Mouse (Mus musculus) neural tube, embryonic 13.5 days (tissue): ENCODE measurements at regions not wholly inside any gene's neighbourhood (a gene's known extent, or its start where the extent isn't known, plus 50 kb on each side); places are given as distances from the start of the nearest gene placed in this dataset.

Experiments used
- ATAC-seq: fragments of 200-750 bp; cut with Nextera tagmentation; 2 replicates; pipeline ENCODE4 v1.8.0; 2017; ENCODE audit warnings: low read depth, mild to moderate bottlenecking, moderate TSS enrichment, moderate library complexity
- H3K27ac ChIP-seq: fragments of 300-500 bp; sonication (generic); replicated peaks from 2 replicates; pipeline ENCODE4 v1.5.1; 2015; ENCODE audit warnings: moderate library complexity, mild to moderate bottlenecking, inconsistent platforms
- H3K27me3 ChIP-seq: fragments of 300-500 bp; sonication (generic); 2 replicates; pipeline ENCODE4 v1.6.1; 2015; ENCODE audit warnings: mild to moderate bottlenecking, inconsistent platforms
- H3K36me3 ChIP-seq: fragments of 300-500 bp; sonication (generic); 2 replicates; pipeline ENCODE4 v1.6.1; 2015; ENCODE audit warnings: mild to moderate bottlenecking, inconsistent platforms
- H3K4me1 ChIP-seq: fragments of 300-500 bp; sonication (generic); replicated peaks from 2 replicates; pipeline ENCODE4 v1.6.1; 2015; ENCODE audit warnings: inconsistent platforms
- H3K4me2 ChIP-seq: fragments of 300-500 bp; sonication (generic); 2 replicates; pipeline ENCODE4 v1.6.1; 2015; ENCODE audit warnings: inconsistent platforms, mild to moderate bottlenecking, moderate library complexity
- H3K4me3 ChIP-seq: fragments of 300-500 bp; sonication (generic); 2 replicates; pipeline ENCODE4 v1.5.1; 2015; ENCODE audit warnings: mild to moderate bottlenecking, inconsistent platforms
- H3K9ac ChIP-seq: fragments of 300-500 bp; sonication (generic); 2 replicates; pipeline ENCODE4 v1.6.1; 2015; ENCODE audit warnings: moderate library complexity, mild to moderate bottlenecking, inconsistent platforms
- H3K9me3 ChIP-seq: fragments of 300-500 bp; sonication (generic); 2 replicates; pipeline ENCODE4 v1.6.1; 2016; ENCODE audit warnings: inconsistent platforms
- WGBS: fragments of 180-500 bp; shearing (Covaris S2); methylation state at CpG from one replicate; pipeline ENCODE4 v1.1.7; 2015; 5-methylcytosine and 5-hydroxymethylcytosine counted together

- no peak overlapping the region for H3K9ac ChIP-seq
- no peak overlapping the region for H3K4me3 ChIP-seq
- no peak overlapping the region for H3K27ac ChIP-seq
- H3K4me2 ChIP-seq: no peak overlapping the region
- no peaks in the 10 kb centered on the region for H3K36me3 ChIP-seq
- no peaks in the 10 kb centered on the region for H3K9me3 ChIP-seq
- ATAC-seq: no peak
- H3K4me1 ChIP-seq: peaks cover 11% of the 10 kb centered on the region
- no peaks in the 10 kb centered on the region for H3K27me3 ChIP-seq
- 33% methylated on average over 13 of the region's 13 CpGs for WGBS
These were observed 185.6 kb downstream of the Gxylt1 start for GRCm38 (mm10) chr15:93089347-93089746.

GRCm38 (mm10) chr15:93084967-93085617 is 189.9 kb downstream of the Gxylt1 start:
- no peak overlapping the region for H3K4me2 ChIP-seq
- H3K27ac ChIP-seq: no peak overlapping the region
- no peak overlapping the region for H3K9ac ChIP-seq
- no peak for ATAC-seq
- H3K4me1 ChIP-seq: peaks cover 14% of the 10 kb centered on the region
- no peaks in the 10 kb centered on the region for H3K9me3 ChIP-seq
- H3K27me3 ChIP-seq: no peaks in the 10 kb centered on the region
- H3K36me3 ChIP-seq: no peaks in the 10 kb centered on the region
- no peak overlapping the region for H3K4me3 ChIP-seq
- 40% methylated on average over 14 of the region's 14 CpGs for WGBS

GRCm38 (mm10) chr15:93074070-93074469 is 200.9 kb downstream of the Gxylt1 start:
- Histone ChIP-seq H3K4me2 (no peak overlapping the region), H3K4me3 (no peak overlapping the region), H3K27me3 (no peaks in the 10 kb centered on the region), H3K9ac (no peak overlapping the region), H3K4me1 (no peaks in the 10 kb centered on the region), H3K27ac (no peak overlapping the region), H3K9me3 (no peaks in the 10 kb centered on the region), H3K36me3 (no peaks in the 10 kb centered on the region)
- WGBS: 64% methylated on average over 6 of the region's 6 CpGs
- no peak for ATAC-seq

- 7% methylated on average over 10 of the region's 10 CpGs for WGBS
- H3K36me3 ChIP-seq: no peaks in the 10 kb centered on the region
- peak overlapping the region; percentile 55 for H3K27ac ChIP-seq
- peaks cover 24% of the 10 kb centered on the region for H3K4me1 ChIP-seq
- peak overlapping the region; percentile 38; the same call in 1 of the 2 replicates for H3K9ac ChIP-seq
- no peak overlapping the region for H3K4me2 ChIP-seq
- H3K9me3 ChIP-seq: no peaks in the 10 kb centered on the region
- peak; percentile 86 for ATAC-seq
- H3K27me3 ChIP-seq: no peaks in the 10 kb centered on the region
- H3K4me3 ChIP-seq: no peak overlapping the region
These were observed 212.5 kb downstream of the Gxylt1 start for GRCm38 (mm10) chr15:93062213-93063131.

- Histone ChIP-seq H3K36me3 (no peaks in the 10 kb centered on the region), H3K27ac (no peak overlapping the region), H3K4me3 (no peak overlapping the region), H3K27me3 (no peaks in the 10 kb centered on the region), H3K9me3 (no peaks in the 10 kb centered on the region), H3K4me2 (no peak overlapping the region), H3K9ac (no peak overlapping the region), H3K4me1 (no peaks in the 10 kb centered on the region)
- ATAC-seq: no peak
- 93% methylated on average over 3 of the region's 3 CpGs for WGBS
These were observed 221.5 kb downstream of the Gxylt1 start for GRCm38 (mm10) chr15:93053471-93053870.

GRCm38 (mm10) chr15:93027185-93027584 is 247.8 kb downstream of the Gxylt1 start:
- Histone ChIP-seq H3K4me3 (no peak overlapping the region), H3K4me1 (peaks cover 7% of the 10 kb centered on the region), H3K27me3 (no peaks in the 10 kb centered on the region), H3K4me2 (no peak overlapping the region), H3K36me3 (no peaks in the 10 kb centered on the region), H3K9ac (no peak overlapping the region), H3K27ac (no peak overlapping the region), H3K9me3 (no peaks in the 10 kb centered on the region)
- WGBS: 30% methylated on average over 6 of the region's 6 CpGs
- ATAC-seq: no peak

- H3K4me1 ChIP-seq: peaks cover 7% of the 10 kb centered on the region
- no peaks in the 10 kb centered on the region for H3K36me3 ChIP-seq
- no peak for ATAC-seq
- no peak overlapping the region for H3K4me3 ChIP-seq
- 0 out of 2 replicates have a peak overlapping the region, but pooled peaks have one; percentile 10 for H3K27ac ChIP-seq
- no peaks in the 10 kb centered on the region for H3K27me3 ChIP-seq
- no peak overlapping the region for H3K9ac ChIP-seq
- no peaks in the 10 kb centered on the region for H3K9me3 ChIP-seq
- no peak overlapping the region for H3K4me2 ChIP-seq
- 63% methylated on average over 11 of the region's 11 CpGs for WGBS
These were observed 248.4 kb downstream of the Gxylt1 start for GRCm38 (mm10) chr15:93026456-93027078.

- no peaks in the 10 kb centered on the region for H3K36me3 ChIP-seq
- WGBS: 61% methylated on average over 9 of the region's 9 CpGs
- H3K9me3 ChIP-seq: no peaks in the 10 kb centered on the region
- no peak overlapping the region for H3K27ac ChIP-seq
- no peak for ATAC-seq
- H3K4me1 ChIP-seq: peaks cover 7% of the 10 kb centered on the region
- H3K4me3 ChIP-seq: no peak overlapping the region
- no peak overlapping the region for H3K9ac ChIP-seq
- no peak overlapping the region for H3K4me2 ChIP-seq
- no peaks in the 10 kb centered on the region for H3K27me3 ChIP-seq
These were observed 249.2 kb downstream of the Gxylt1 start for GRCm38 (mm10) chr15:93025791-93026190.

- Histone ChIP-seq H3K4me3 (no peak overlapping the region), H3K4me1 (peaks cover 7% of the 10 kb centered on the region), H3K36me3 (no peaks in the 10 kb centered on the region), H3K27ac (no peak overlapping the region), H3K9me3 (no peaks in the 10 kb centered on the region), H3K9ac (no peak overlapping the region), H3K27me3 (no peaks in the 10 kb centered on the region), H3K4me2 (no peak overlapping the region)
- no peak for ATAC-seq
- 87% methylated on average over 6 of the region's 6 CpGs for WGBS
These were observed 250.8 kb downstream of the Gxylt1 start for GRCm38 (mm10) chr15:93024171-93024570.

- Histone ChIP-seq H3K9ac (no peak overlapping the region), H3K4me1 (peaks cover 15% of the 10 kb centered on the region), H3K4me2 (no peak overlapping the region), H3K36me3 (no peaks in the 10 kb centered on the region), H3K27ac (no peak overlapping the region), H3K27me3 (no peaks in the 10 kb centered on the region), H3K9me3 (no peaks in the 10 kb centered on the region), H3K4me3 (no peak overlapping the region)
- 31% methylated on average over 5 of the region's 5 CpGs for WGBS
- 0 out of 2 replicates have a peak, but pooled peaks have one; percentile 40 for ATAC-seq
These were observed 263.8 kb downstream of the Gxylt1 start for GRCm38 (mm10) chr15:93011166-93011565.

- H3K9me3 ChIP-seq: no peaks in the 10 kb centered on the region
- 0 out of 2 replicates have a peak overlapping the region, but pooled peaks have one; percentile 5 for H3K27ac ChIP-seq
- H3K9ac ChIP-seq: no peak overlapping the region
- H3K4me3 ChIP-seq: no peak overlapping the region
- H3K4me1 ChIP-seq: peaks cover 19% of the 10 kb centered on the region
- WGBS: 19% methylated on average over 2 of the region's 2 CpGs
- no peaks in the 10 kb centered on the region for H3K36me3 ChIP-seq
- ATAC-seq: no peak
- H3K4me2 ChIP-seq: no peak overlapping the region
- H3K27me3 ChIP-seq: no peaks in the 10 kb centered on the region
These were observed 264.4 kb downstream of the Gxylt1 start for GRCm38 (mm10) chr15:93010629-93011028.

- Histone ChIP-seq H3K4me2 (no peak overlapping the region), H3K27me3 (no peaks in the 10 kb centered on the region), H3K4me1 (peaks cover 29% of the 10 kb centered on the region), H3K9ac (no peak overlapping the region), H3K27ac (no peak overlapping the region), H3K9me3 (no peaks in the 10 kb centered on the region), H3K36me3 (no peaks in the 10 kb centered on the region), H3K4me3 (no peak overlapping the region)
- WGBS: 60% methylated on average over 7 of the region's 7 CpGs
- ATAC-seq: no peak
These were observed 269.2 kb downstream of the Gxylt1 start for GRCm38 (mm10) chr15:93005751-93006231.
